Mouse (Mus musculus): ENCODE data around the gene Mark1. TPM values are rescaled to one million over a fixed set of nuclear protein-coding genes. Genes with fewer than 3 reads are reported as not detected.

Gene Mark1
- polyA plus RNA-seq, 1 experiment from 2014 or later = 2.4 TPM

GRCm38 (mm10) chr1:184853922-184854321 lies 145.4 kb downstream of the Mark1 start:
- peak overlapping the region; percentile 49; the same call in 1 of the 2 replicates for H3K4me3 ChIP-seq
- peaks cover 26% of the 10 kb centered on the region for H3K4me1 ChIP-seq
- WGBS = 45% methylated on average over 3 of the region's 3 CpGs
- peaks cover 7% of the 10 kb centered on the region; the same call in 1 of the 2 replicates for H3K27me3 ChIP-seq (ENCODE audit: insufficient read depth, poor library complexity, severe bottlenecking)
- no peaks in the 10 kb centered on the region for H3K9me3 ChIP-seq
- peak overlapping the region; percentile 66 for H3K27ac ChIP-seq
- no peak for DNase-seq (ENCODE audit: low spot score)
- no peaks in the 10 kb centered on the region for H3K36me3 ChIP-seq

GRCm38 (mm10) chr1:184853339-184853738 lies 146.0 kb downstream of the Mark1 start:
- H3K27me3 ChIP-seq (ENCODE audit: insufficient read depth, poor library complexity, severe bottlenecking) = peaks cover 13% of the 10 kb centered on the region
- H3K27ac ChIP-seq = peak overlapping the region; percentile 66
- peak overlapping the region; percentile 49 for H3K4me3 ChIP-seq
- no peaks in the 10 kb centered on the region for H3K36me3 ChIP-seq
- DNase-seq (ENCODE audit: low spot score) = peak; percentile 81
- H3K4me1 ChIP-seq = peaks cover 26% of the 10 kb centered on the region
- no peaks in the 10 kb centered on the region for H3K9me3 ChIP-seq
- 19% methylated on average over 5 of the region's 5 CpGs for WGBS

- H3K27me3 ChIP-seq (ENCODE audit: insufficient read depth, poor library complexity, severe bottlenecking) = peaks cover 19% of the 10 kb centered on the region
- peak; percentile 94 for DNase-seq (ENCODE audit: low spot score)
- H3K4me3 ChIP-seq = peak overlapping the region; percentile 41
- WGBS = 19% methylated on average over 31 of the region's 31 CpGs
- peak overlapping the region; percentile 62; the same call in 1 of the 2 replicates for H3K27ac ChIP-seq
- no peaks in the 10 kb centered on the region for H3K36me3 ChIP-seq
- no peaks in the 10 kb centered on the region for H3K9me3 ChIP-seq
- peaks cover 26% of the 10 kb centered on the region for H3K4me1 ChIP-seq
Measured at GRCm38 (mm10) chr1:184851741-184852618, 147.4 kb downstream of the Mark1 start.

- peak overlapping the region; percentile 56; the same call in 1 of the 2 replicates for H3K27ac ChIP-seq
- H3K4me3 ChIP-seq = no peak overlapping the region
- H3K36me3 ChIP-seq = no peaks in the 10 kb centered on the region
- no peak for DNase-seq (ENCODE audit: low spot score)
- peaks cover 34% of the 10 kb centered on the region for H3K4me1 ChIP-seq
- H3K9me3 ChIP-seq = no peaks in the 10 kb centered on the region
- peaks cover 19% of the 10 kb centered on the region for H3K27me3 ChIP-seq (ENCODE audit: insufficient read depth, poor library complexity, severe bottlenecking)
- WGBS = 36% methylated on average over 7 of the region's 7 CpGs
Measured at GRCm38 (mm10) chr1:184851166-184851565, 148.2 kb downstream of the Mark1 start.

- Histone ChIP-seq H3K4me1 (peaks cover 34% of the 10 kb centered on the region), H3K4me3 (0 out of 2 replicates have a peak overlapping the region, but pooled peaks have one; percentile 94), H3K36me3 (no peaks in the 10 kb centered on the region), H3K9me3 (no peaks in the 10 kb centered on the region), H3K27me3 (ENCODE audit: insufficient read depth, poor library complexity, severe bottlenecking) (peaks cover 19% of the 10 kb centered on the region), H3K27ac (no peak overlapping the region)
- no peak for DNase-seq (ENCODE audit: low spot score)
- WGBS = 46% methylated on average over 3 of the region's 3 CpGs
Measured at GRCm38 (mm10) chr1:184846973-184847372, 152.4 kb downstream of the Mark1 start.

Other genes starting within 250 kb of the Mark1 start
- 0.21 and 0.70 TPM in 2 replicates for gene Marc1, start 188.3 kb downstream of the Mark1 start, polyA plus RNA-seq (2016; fragmentation: Nextera tagmentation; extraction: Ambion mirVana)
- gene Marc2, start 153.1 kb downstream of the Mark1 start, polyA plus RNA-seq (2016; fragmentation: Nextera tagmentation; extraction: Ambion mirVana) = 72.9 and 98.6 TPM in 2 replicates
- 0.22 and 0.82 TPM in 2 replicates for gene C130074G19Rik, start 116.4 kb downstream of the Mark1 start, polyA plus RNA-seq (2016; fragmentation: Nextera tagmentation; extraction: Ambion mirVana)
- 18.4 and 19.2 TPM in 2 replicates for gene Rab3gap2, start 204.5 kb upstream of the Mark1 start, polyA plus RNA-seq (2016; fragmentation: Nextera tagmentation; extraction: Ambion mirVana)